Mouse (Mus musculus) cerebellum, adult 2 months (tissue): ENCODE data around the gene A230050P20Rik.
A peak's percentile ranks its signal among the peaks of the same experiment; 100 is the strongest.

Source experiments
- CTCF ChIP-seq: fragments of 200-500 bp; IDR thresholded peaks from 2 replicates; pipeline ENCODE4 v1.5.1; 2011; ENCODE audit warnings: low read depth, mild to moderate bottlenecking, control low read depth, low read length, moderate library complexity, borderline replicate concordance; ENCODE audit not compliant: insufficient read depth
- POLR2A ChIP-seq: fragments of 200-500 bp; IDR thresholded peaks from 2 replicates; pipeline ENCODE4 v1.6.1; 2011; ENCODE audit warnings: low read length, control low read depth, borderline replicate concordance; ENCODE audit not compliant: insufficient read depth

DNA sequence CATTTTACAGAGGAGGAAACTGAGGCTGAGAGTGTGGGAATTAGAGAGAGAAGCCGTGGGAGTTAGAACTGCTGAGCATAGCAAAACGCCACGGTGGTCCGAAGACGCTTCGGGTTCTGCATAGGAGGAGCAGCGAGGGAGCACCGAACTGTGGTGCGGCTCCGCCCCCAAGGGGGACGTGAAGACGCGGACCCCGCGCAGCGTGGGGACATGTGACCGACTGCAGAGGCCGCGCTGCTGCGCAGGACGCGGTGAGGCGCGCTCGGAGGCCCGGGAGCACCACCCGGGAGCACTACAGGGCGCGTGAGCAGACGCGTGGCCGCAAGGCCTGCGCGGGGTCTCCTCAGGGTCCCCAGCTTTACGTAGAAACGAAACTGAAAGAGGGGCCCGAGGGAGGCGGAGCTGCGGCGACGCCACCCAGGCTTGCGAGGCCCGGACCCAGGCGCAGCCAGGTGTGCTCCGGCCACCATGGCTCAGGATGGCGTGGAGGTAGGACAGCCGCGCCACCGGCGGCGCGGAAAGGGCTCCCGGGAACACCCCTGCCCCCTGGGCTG is at the start of gene A230050P20Rik:
- no peak for TF ChIP-seq CTCF
- peak; percentile 48; the same call in 1 of the 2 replicates for TF ChIP-seq POLR2A
